Mouse (Mus musculus) layer of hippocampus, adult 9-11 months (tissue): ENCODE measurements around the gene Nmt1.
A peak's percentile ranks its signal among the peaks of the same experiment; 100 is the strongest.

ENCODE experiments used
- DNase-seq: peaks from one replicate; pipeline ENCODE4 v3.0.0; 2022

Gene Nmt1

GRCm38 (mm10) chr11:103111881-103112551, 84.0 kb downstream of the Nmt1 start:
- DNase-seq, result no peak

GRCm38 (mm10) chr11:103112552-103112912, 84.5 kb downstream of the Nmt1 start:
- no peak for DNase-seq

GRCm38 (mm10) chr11:103113005-103113404, 85.0 kb downstream of the Nmt1 start:
- no peak for DNase-seq

- DNase-seq, result no peak
Measured at GRCm38 (mm10) chr11:103113771-103114170, 85.8 kb downstream of the Nmt1 start.

GRCm38 (mm10) chr11:103114270-103114943, 86.4 kb downstream of the Nmt1 start:
- no peak for DNase-seq

- peak; percentile 90 for DNase-seq
Measured at GRCm38 (mm10) chr11:103115163-103116007, 87.4 kb downstream of the Nmt1 start.

- peak; percentile 100 for DNase-seq
Measured at GRCm38 (mm10) chr11:103116008-103116818, 88.2 kb downstream of the Nmt1 start, which contains the start of gene Hexim1. Hexim1 (plus strand) TSS chr11:103116231.

- peak; percentile 73 for DNase-seq
Measured at GRCm38 (mm10) chr11:103116959-103117590, 89.1 kb downstream of the Nmt1 start.

GRCm38 (mm10) chr11:103117591-103118009, 89.6 kb downstream of the Nmt1 start:
- DNase-seq, result no peak
